Mouse (Mus musculus) spleen, postnatal 14 days (tissue): ENCODE results near the gene Klrc2.
"Not testable (repeated sequence)": the region's sequence is repeated elsewhere in the genome, so short reads cannot be mapped to it uniquely, and the experiment has no call there.

Experiments used
- DNase-seq, 2 experiments: peaks; one replicate each; pipeline ENCODE4 v3.0.0; 2021 to 2022; ENCODE audit warnings: low spot score in 2 of 2

Klrc2 gene

GRCm38 (mm10) chr6:129660589-129660988, at the start of gene Klrc2:
Gene Klrc2, minus strand, starts transcription at chr6:129660689.
- not testable (repeated sequence) for DNase-seq

- not testable (repeated sequence) for DNase-seq
Observed at GRCm38 (mm10) chr6:129691436-129691835, 30.9 kb upstream of the Klrc2 start.

DNA sequence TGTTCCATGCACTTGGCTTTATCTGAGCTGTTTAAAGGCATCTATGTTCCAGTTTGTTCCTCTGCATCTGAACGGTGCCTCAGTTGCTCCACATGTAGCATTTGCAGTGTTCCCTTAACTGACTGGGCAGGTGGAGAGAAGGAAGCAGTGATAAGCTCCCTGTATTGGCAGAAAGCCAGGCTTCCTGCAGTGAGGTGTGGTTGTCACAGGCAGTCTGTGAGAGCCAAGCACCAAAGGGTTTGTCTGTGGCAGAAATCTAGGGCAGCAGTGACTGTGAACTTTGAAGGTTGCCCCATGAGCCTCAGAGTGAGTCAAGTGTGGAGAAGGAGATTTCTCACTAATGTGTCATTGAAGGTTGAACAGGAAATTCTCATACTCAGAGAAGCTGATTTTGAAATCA, 19.9 kb upstream of the Klrc2 start:
- DNase-seq: no peak

- no peak for DNase-seq
Observed at GRCm38 (mm10) chr6:129678873-129679272, 18.4 kb upstream of the Klrc2 start, which contains the start of gene Klrc1. Gene Klrc1, minus strand, starts transcription at chr6:129678973.

DNA sequence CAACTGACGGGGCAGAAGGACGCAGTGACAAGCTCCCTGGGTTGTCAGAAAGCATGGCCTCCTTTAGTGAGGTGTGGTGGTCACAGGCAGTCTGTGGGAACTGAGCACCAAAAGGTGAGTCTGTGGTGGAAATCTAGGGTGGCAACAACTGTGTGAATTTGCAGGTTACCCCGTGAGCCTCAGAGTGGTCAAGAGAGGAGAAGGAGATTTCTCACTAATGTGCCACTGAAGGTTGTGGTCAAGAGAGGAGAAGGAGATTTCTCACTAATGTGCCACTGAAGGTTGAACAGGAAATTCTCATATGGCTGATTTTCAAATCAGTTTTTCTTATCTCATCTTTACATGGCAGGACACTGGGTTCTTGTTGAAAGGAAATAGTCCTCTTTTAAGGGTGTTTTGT, 812 bp upstream of the Klrc2 start:
- not testable (repeated sequence) for DNase-seq

GRCm38 (mm10) chr6:129644054-129644453, 16.4 kb downstream of the Klrc2 start:
- DNase-seq: not testable (repeated sequence)

DNA sequence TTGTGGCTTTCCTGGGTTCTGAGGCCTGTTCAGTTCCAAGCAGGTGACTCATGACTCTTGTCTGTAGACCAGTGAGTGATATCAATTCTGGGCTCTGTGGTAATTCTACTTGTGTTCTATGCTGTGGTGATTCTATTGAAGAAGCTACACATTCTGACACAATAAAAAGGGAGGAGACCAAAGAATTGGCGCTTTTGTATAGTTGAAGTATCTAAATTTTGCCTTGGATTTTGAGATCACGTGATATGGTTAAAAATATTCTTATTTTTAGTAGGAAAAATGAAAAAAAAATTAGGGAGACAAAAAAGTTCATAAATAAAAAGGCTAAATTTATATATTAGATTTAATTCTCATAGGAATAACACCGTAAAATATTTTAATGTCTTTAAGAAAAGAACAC, 17.3 kb downstream of the Klrc2 start, which contains the start of gene Klrc3:
Gene Klrc3 (minus strand): TSS at position 101 of the 400 bp plus-strand sequence.
- DNase-seq: not testable (repeated sequence)

DNA sequence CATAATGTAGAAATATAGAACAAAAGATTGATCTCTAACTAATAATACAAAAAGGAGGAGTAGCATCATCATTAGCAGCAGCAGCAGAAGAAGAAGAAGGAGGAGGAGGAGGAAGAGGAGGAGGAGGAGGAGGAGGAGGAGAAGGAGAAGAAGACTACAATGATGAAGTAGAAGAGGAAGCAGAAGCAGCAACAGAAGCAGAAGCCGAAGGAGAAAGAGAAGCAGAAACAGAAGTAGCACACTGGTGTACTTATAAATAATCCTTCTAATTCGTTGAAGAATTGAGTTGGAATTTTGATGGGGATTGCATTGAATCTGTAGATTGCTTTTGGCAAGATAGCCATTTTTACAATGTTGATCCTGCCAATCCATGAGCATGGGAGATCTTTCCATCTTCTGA, 29.4 kb downstream of the Klrc2 start:
- not testable (repeated sequence) for DNase-seq

DNA sequence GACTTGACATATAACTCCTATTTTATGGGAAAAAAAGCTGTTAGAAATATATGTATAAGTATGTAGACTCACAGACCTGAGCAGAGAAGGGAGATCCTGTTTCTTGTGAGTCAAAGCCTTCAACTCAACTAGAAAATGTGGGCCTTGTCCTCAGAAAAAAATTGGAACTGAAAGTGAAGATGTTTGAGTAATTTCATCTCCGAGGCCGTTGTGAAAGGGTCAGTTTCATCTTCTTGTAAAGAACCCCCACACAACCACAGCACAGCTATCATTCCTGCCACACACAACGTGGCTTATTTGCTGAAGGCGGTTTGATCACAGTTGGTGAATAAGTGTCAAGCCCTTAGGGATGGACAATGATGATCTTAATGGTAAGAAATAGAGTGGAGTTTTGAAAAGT, 36.8 kb downstream of the Klrc2 start, which contains the start of gene Klrk1:
Gene Klrk1 (minus strand): TSS at position 130 of the 400 bp plus-strand sequence.
- no peak for DNase-seq

DNA sequence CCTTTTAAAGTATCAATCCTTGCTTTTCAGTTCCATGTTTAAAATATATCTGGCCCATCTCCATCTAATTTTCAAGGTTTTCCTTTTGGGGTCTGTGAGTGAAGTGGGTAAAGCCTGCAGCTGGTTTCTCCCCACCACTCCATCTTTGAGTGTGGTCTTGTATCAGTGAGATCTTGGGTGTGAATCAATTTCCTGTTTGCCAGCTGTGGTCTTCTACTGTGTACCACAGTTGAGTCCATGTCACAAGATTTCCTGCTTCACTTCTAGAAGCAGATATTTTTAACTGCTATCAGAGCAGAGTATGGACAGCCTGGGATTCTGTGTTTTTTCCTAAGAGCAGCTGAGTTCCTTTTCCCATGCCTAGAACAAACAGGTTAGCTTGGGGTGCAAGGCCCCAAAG, 52.1 kb downstream of the Klrc2 start:
- DNase-seq: no peak
